Comparison of ENCODE assay signal across 27 mouse cellular contexts in genomic region chr1:181249537-181249936, GRCm38 (mm10). TPM values are rescaled to one million over a fixed set of nuclear protein-coding genes. Genes with fewer than 3 reads are reported as not detected.
DNase-seq lines count a peak whose midpoint lies in the region; ATAC-seq and TF ChIP-seq lines count a peak whose summit lies in the region.
"Had no signal": no experiment of that assay in that cellular context is flagged by ENCODE, and none has a peak within 500 bp of the region (broad histone marks: within the 10 kb centered on the region; RNA-seq: fewer than 3 reads in every experiment).

No protein-coding gene starts in this region.

- H3K27ac ChIP-seq in liver, embryonic 16.5 days (ENCODE audit: low read length): peak overlapping the region; percentile 88
- H3K27ac ChIP-seq in embryonic facial prominence, embryonic 10.5 days (replicated peaks): no peak overlapping the region
- H3K27ac ChIP-seq: embryonic facial prominence, embryonic 12.5 days; forebrain, embryonic 15.5 days; hindbrain, embryonic 15.5 days; intestine, embryonic 15.5 days; limb, embryonic 13.5 days; midbrain, embryonic 10.5 days had no signal

- ATAC-seq in erythroblast, adult 5-6 weeks (replicated peaks; ENCODE audit: low FRiP score, poor library complexity, severe bottlenecking): peak; percentile 83
- ATAC-seq in liver, embryonic 16.5 days (ENCODE audit: low read depth): peak; percentile 79
- ATAC-seq: forebrain, embryonic 15.5 days; intestine, embryonic 15.5 days; midbrain, embryonic 16.5 days had no signal

- 0 out of 2 replicates have a peak overlapping the region, but pooled peaks have one; percentile 2 for H3K4me3 ChIP-seq in liver, embryonic 16.5 days (ENCODE audit: low read depth, low read length)
- H3K4me3 ChIP-seq in embryonic facial prominence, embryonic 10.5 days: no peak overlapping the region
- H3K4me3 ChIP-seq in lung, adult 2 months (replicated peaks; ENCODE audit: extremely low read depth, low read depth, low read length): no peak overlapping the region
- H3K4me3 ChIP-seq: embryonic facial prominence, embryonic 12.5 days; forebrain, embryonic 15.5 days; hindbrain, embryonic 15.5 days; intestine, embryonic 15.5 days; limb, embryonic 13.5 days; midbrain, embryonic 10.5 days; myocyte had no signal

- H3K4me1 ChIP-seq in liver, embryonic 16.5 days (ENCODE audit: control insufficient read depth, low read depth, low read length): peaks cover 62% of the 10 kb centered on the region
- peaks cover 13% of the 10 kb centered on the region for H3K4me1 ChIP-seq in embryonic facial prominence, embryonic 10.5 days
- peaks cover 3% of the 10 kb centered on the region for H3K4me1 ChIP-seq in lung, adult 2 months (ENCODE audit: control insufficient read depth, insufficient read depth, low read length)
- H3K4me1 ChIP-seq: forebrain, embryonic 15.5 days; hindbrain, embryonic 15.5 days had no signal

- 19% methylated on average over 6 of the region's 6 CpGs for WGBS in liver, embryonic 16.5 days (ENCODE audit: insufficient replicate concordance)
- 92% methylated on average over 6 of the region's 6 CpGs for WGBS in embryonic facial prominence, embryonic 10.5 days
- WGBS in lung, adult 2 months: 77% methylated on average over 6 of the region's 6 CpGs

- no peaks in the 10 kb centered on the region for H3K36me3 ChIP-seq in liver, embryonic 16.5 days (ENCODE audit: control insufficient read depth, insufficient read depth)
- no peaks in the 10 kb centered on the region for H3K36me3 ChIP-seq in embryonic facial prominence, embryonic 10.5 days (replicated peaks)
- H3K36me3 ChIP-seq: embryonic facial prominence, embryonic 12.5 days; forebrain, embryonic 15.5 days; hindbrain, embryonic 15.5 days; intestine, embryonic 15.5 days; limb, embryonic 13.5 days; midbrain, embryonic 10.5 days had no signal

- peak overlapping the region; percentile 42 for H3K9ac ChIP-seq in liver, embryonic 16.5 days (ENCODE audit: low read depth, low read length)
- H3K9ac ChIP-seq: embryonic facial prominence, embryonic 12.5 days; forebrain, embryonic 15.5 days; hindbrain, embryonic 15.5 days; intestine, embryonic 15.5 days; limb, embryonic 13.5 days had no signal

- H3K9me3 ChIP-seq in liver, embryonic 16.5 days (replicated peaks; ENCODE audit: control insufficient read depth, low read length): no peaks in the 10 kb centered on the region
- no peaks in the 10 kb centered on the region for H3K9me3 ChIP-seq in embryonic facial prominence, embryonic 10.5 days
- H3K9me3 ChIP-seq: embryonic facial prominence, embryonic 12.5 days; forebrain, embryonic 15.5 days; hindbrain, embryonic 15.5 days; intestine, embryonic 15.5 days; limb, embryonic 13.5 days; midbrain, embryonic 10.5 days had no signal

- peak overlapping the region; percentile 37 for H3K4me2 ChIP-seq in liver, embryonic 16.5 days (ENCODE audit: low read depth, low read length)
- H3K4me2 ChIP-seq: embryonic facial prominence, embryonic 12.5 days; forebrain, embryonic 15.5 days; hindbrain, embryonic 15.5 days; intestine, embryonic 15.5 days; limb, embryonic 13.5 days had no signal

- H3K27me3 ChIP-seq in liver, embryonic 16.5 days (ENCODE audit: control insufficient read depth, insufficient read depth, low read depth, low read length): no peaks in the 10 kb centered on the region
- H3K27me3 ChIP-seq in embryonic facial prominence, embryonic 10.5 days (replicated peaks; ENCODE audit: low read depth, poor library complexity, severe bottlenecking): no peaks in the 10 kb centered on the region
- H3K27me3 ChIP-seq: embryonic facial prominence, embryonic 12.5 days; forebrain, embryonic 15.5 days; hindbrain, embryonic 15.5 days; intestine, embryonic 15.5 days; limb, embryonic 13.5 days had no signal

- no peak for TF ChIP-seq CTCF in lung, adult 2 months (IDR thresholded peaks at IDR 0.05; ENCODE audit: insufficient read depth, low read length)

- DNase-seq in liver: peak; percentile 86
- DNase-seq in layer of hippocampus, adult 9-11 months: no peak
- no peak for DNase-seq in embryonic facial prominence, embryonic 10.5 days (ENCODE audit: low spot score)
- DNase-seq in right cerebral cortex, adult 2 months (ENCODE audit: low spot score in 2 of 2): no peak
- DNase-seq in lung, adult 2 months: no peak
- DNase-seq: adrenal gland, postnatal 10 days; cerebellum, adult 9-10 months; gastrocnemius, postnatal 25 days; heart, adult 18-20 months; heart, postnatal 4 days; kidney, adult 9 months; kidney, postnatal 14 days; layer of hippocampus, postnatal 36 days; lung, postnatal 4 days; right cerebral cortex, postnatal 4 days; thymus, adult 2 months; thymus, postnatal 4 days had no signal

- no peak for TF ChIP-seq POLR2A in lung, adult 2 months (IDR thresholded peaks at IDR 0.05; ENCODE audit: borderline replicate concordance, extremely low read depth, low read depth, low read length)

RNA-seq across cellular contexts. Expression of gene Wdr26, which starts 37.7 kb away (rescaled TPM):
- total RNA-seq in erythroblast, adult 5-6 weeks (2015; ENCODE audit: low replicate concordance): 871 and 922 TPM in 2 replicates
- total RNA-seq in erythroblast, adult 5-6 weeks (2017; ENCODE audit: low replicate concordance): 1,326 and 1,581 TPM in 2 replicates
- polyA plus RNA-seq in liver, embryonic 16.5 days (2015; fragmentation: Nextera tagmentation; extraction: Ambion mirVana): 42.9 and 46.1 TPM in 2 replicates
- polyA plus RNA-seq in embryonic facial prominence, embryonic 10.5 days (2016; fragmentation: Nextera tagmentation; extraction: Ambion mirVana): 30.3 and 30.9 TPM in 2 replicates
- 35.9 and 43.9 TPM in 2 replicates for polyA plus RNA-seq in lung, adult 2 months (2012; rRNA removed)
